Mouse (Mus musculus): ENCODE data around the gene Ndufa7. TPM values are rescaled to one million over a fixed set of nuclear protein-coding genes. Genes with fewer than 3 reads are reported as not detected.
"Not testable (repeated sequence)": the region's sequence is repeated elsewhere in the genome, so short reads cannot be mapped to it uniquely, and the experiment has no call there.

Ndufa7 gene
- polyA plus RNA-seq, 1 experiment = 417 TPM

- Histone ChIP-seq H3K4me1 (ENCODE audit: control insufficient read depth, insufficient read depth, insufficient read length, low read length) (no peaks in the 10 kb centered on the region), H3K27me3 (ENCODE audit: control insufficient read depth, insufficient read depth, low read length) (no peaks in the 10 kb centered on the region), H3K27ac (ENCODE audit: insufficient read depth, low read depth, low read length) (no peak overlapping the region), H3K4me3 (ENCODE audit: low read depth, low read length) (no peak overlapping the region), H3K36me3 (ENCODE audit: control insufficient read depth, insufficient read depth, low read length) (peaks cover 2% of the 10 kb centered on the region; the same call in 1 of the 2 replicates)
- no peak for TF ChIP-seq CTCF (IDR thresholded peaks at IDR 0.05; ENCODE audit: extremely low read depth, insufficient read length, insufficient replicate concordance, low read depth, low read length)
- no peak for TF ChIP-seq POLR2A (IDR thresholded peaks at IDR 0.05; ENCODE audit: low read depth, low read length)
- WGBS = 91% methylated on average over 11 of the region's 11 CpGs
These were observed 50.0 kb downstream of the Ndufa7 start for GRCm38 (mm10) chr17:33874411-33874810.

GRCm38 (mm10) chr17:33875797-33876196 is 51.4 kb downstream of the Ndufa7 start:
- H3K27ac ChIP-seq (ENCODE audit: insufficient read depth, low read depth, low read length); H3K27me3 ChIP-seq (ENCODE audit: control insufficient read depth, insufficient read depth, low read length): not testable (repeated sequence)
- 79% methylated on average over 5 of the region's 5 CpGs for WGBS

GRCm38 (mm10) chr17:33884320-33884719 is 59.9 kb downstream of the Ndufa7 start:
- H3K27ac ChIP-seq (ENCODE audit: insufficient read depth, low read depth, low read length); H3K4me1 ChIP-seq (ENCODE audit: control insufficient read depth, insufficient read depth, insufficient read length, low read length); H3K4me3 ChIP-seq (ENCODE audit: low read depth, low read length); H3K36me3 ChIP-seq (ENCODE audit: control insufficient read depth, insufficient read depth, low read length); H3K27me3 ChIP-seq (ENCODE audit: control insufficient read depth, insufficient read depth, low read length): not testable (repeated sequence)
- WGBS = 94% methylated on average over 10 of the region's 11 CpGs

More at GRCm38 (mm10) chr17:33875797-33876196, 51.4 kb downstream of the Ndufa7 start:
- not testable (repeated sequence) for H3K4me1 ChIP-seq (ENCODE audit: control insufficient read depth, insufficient read depth, insufficient read length, low read length); H3K4me3 ChIP-seq (ENCODE audit: low read depth, low read length); H3K36me3 ChIP-seq (ENCODE audit: control insufficient read depth, insufficient read depth, low read length)

GRCm38 (mm10) chr17:33887802-33888201 is 63.4 kb downstream of the Ndufa7 start:
- 15% methylated on average over 2 of the region's 2 CpGs for WGBS
- not testable (repeated sequence) for H3K27ac ChIP-seq (ENCODE audit: insufficient read depth, low read depth, low read length); H3K4me1 ChIP-seq (ENCODE audit: control insufficient read depth, insufficient read depth, insufficient read length, low read length); H3K4me3 ChIP-seq (ENCODE audit: low read depth, low read length); H3K36me3 ChIP-seq (ENCODE audit: control insufficient read depth, insufficient read depth, low read length); H3K27me3 ChIP-seq (ENCODE audit: control insufficient read depth, insufficient read depth, low read length)

Other genes starting within 250 kb of the Ndufa7 start
- 20.0 and 33.1 TPM in 2 replicates for gene Zfp414, start 195.5 kb upstream of the Ndufa7 start, polyA plus RNA-seq (2012; rRNA removed)
- 0.60 and 1.3 TPM in 2 replicates for gene Pram1, start 186.5 kb upstream of the Ndufa7 start, polyA plus RNA-seq (2012; rRNA removed)
- 54.5 and 91.7 TPM in 2 replicates for gene Hnrnpm, start 137.7 kb upstream of the Ndufa7 start, polyA plus RNA-seq (2012; rRNA removed)
- 43.7 and 60.9 TPM in 2 replicates for gene March2, start 105.9 kb upstream of the Ndufa7 start, polyA plus RNA-seq (2012; rRNA removed)
- gene Rab11b, start 64.0 kb upstream of the Ndufa7 start, polyA plus RNA-seq (2012; rRNA removed) = 171 and 431 TPM in 2 replicates
- gene Angptl4, start 42.7 kb upstream of the Ndufa7 start, polyA plus RNA-seq (2012; rRNA removed) = 14.7 and 57.3 TPM in 2 replicates
- 20.6 and 21.1 TPM in 2 replicates for gene Kank3, start 14.1 kb upstream of the Ndufa7 start, polyA plus RNA-seq (2012; rRNA removed)
- gene Rps28, start within 50 bp of the Ndufa7 start, polyA plus RNA-seq (2012; rRNA removed) = 296 and 444 TPM in 2 replicates
- 14.9 and 22.1 TPM in 2 replicates for gene Cd320, start 18.5 kb downstream of the Ndufa7 start, polyA plus RNA-seq (2012; rRNA removed)
- not detected in 2 replicates for gene Gm7029, start 49.3 kb downstream of the Ndufa7 start, polyA plus RNA-seq (2012; rRNA removed)
- gene Kifc1, start 66.1 kb downstream of the Ndufa7 start, polyA plus RNA-seq (2012; rRNA removed) = 3.9 and 7.5 TPM in 2 replicates
- not detected in 2 replicates for gene Platr17, start 80.6 kb downstream of the Ndufa7 start, polyA plus RNA-seq (2012; rRNA removed)
- 20.7 and 48.6 TPM in 2 replicates for gene Daxx, start 84.8 kb downstream of the Ndufa7 start, polyA plus RNA-seq (2012; rRNA removed)
- gene Tapbp, start 91.3 kb downstream of the Ndufa7 start, polyA plus RNA-seq (2012; rRNA removed) = 151 and 367 TPM in 2 replicates
- 64.1 and 134 TPM in 2 replicates for gene Zbtb22, start 91.3 kb downstream of the Ndufa7 start, polyA plus RNA-seq (2012; rRNA removed)
- 45.3 and 60.7 TPM in 2 replicates for gene Rgl2, start 105.0 kb downstream of the Ndufa7 start, polyA plus RNA-seq (2012; rRNA removed)
- 9.3 and 19.4 TPM in 2 replicates for gene Pfdn6, start 115.8 kb downstream of the Ndufa7 start, polyA plus RNA-seq (2012; rRNA removed)
- 10.0 and 12.4 TPM in 2 replicates for gene Wdr46, start 116.1 kb downstream of the Ndufa7 start, polyA plus RNA-seq (2012; rRNA removed)
- 14.8 and 24.6 TPM in 2 replicates for gene B3galt4, start 126.9 kb downstream of the Ndufa7 start, polyA plus RNA-seq (2012; rRNA removed)
- gene Vps52, start 131.2 kb downstream of the Ndufa7 start, polyA plus RNA-seq (2012; rRNA removed) = 28.4 and 52.3 TPM in 2 replicates
- gene Rps18, start 131.4 kb downstream of the Ndufa7 start, polyA plus RNA-seq (2012; rRNA removed) = 509 and 766 TPM in 2 replicates
- gene H2-K1, start 175.8 kb downstream of the Ndufa7 start, polyA plus RNA-seq (2012; rRNA removed) = 2,533 and 6,705 TPM in 2 replicates
- 15.5 and 29.9 TPM in 2 replicates for gene Ring1, start 200.1 kb downstream of the Ndufa7 start, polyA plus RNA-seq (2012; rRNA removed)
- gene H2-Ke6, start 203.5 kb downstream of the Ndufa7 start, polyA plus RNA-seq (2012; rRNA removed) = 52.4 and 75.8 TPM in 2 replicates
- 81.5 and 119 TPM in 2 replicates for gene Slc39a7, start 207.1 kb downstream of the Ndufa7 start, polyA plus RNA-seq (2012; rRNA removed)
- 26.3 and 64.2 TPM in 2 replicates for gene Rxrb, start 207.2 kb downstream of the Ndufa7 start, polyA plus RNA-seq (2012; rRNA removed)
- 0.90 and 2.4 TPM in 2 replicates for gene Col11a2, start 214.9 kb downstream of the Ndufa7 start, polyA plus RNA-seq (2012; rRNA removed)

Measured in small intestine, adult 2 months (tissue).